Comparison of ENCODE assay signal across 28 mouse cellular contexts in genomic region chr1:179400835-179401234, GRCm38 (mm10).
"Had no signal": no experiment of that assay in that cellular context is flagged by ENCODE, and none has a peak within 500 bp of the region (broad histone marks: within the 10 kb centered on the region; RNA-seq: fewer than 3 reads in every experiment).

No protein-coding gene starts in this region.

- H3K9ac ChIP-seq: embryonic facial prominence, embryonic 12.5 days; embryonic facial prominence, embryonic 13.5 days; embryonic facial prominence, embryonic 15.5 days; forebrain, embryonic 12.5 days; forebrain, embryonic 13.5 days; forebrain, embryonic 15.5 days; forebrain, postnatal 0 days had no signal

- H3K4me3 ChIP-seq: embryonic facial prominence, embryonic 10.5 days; embryonic facial prominence, embryonic 12.5 days; embryonic facial prominence, embryonic 13.5 days; embryonic facial prominence, embryonic 15.5 days; erythroblast, embryonic 14.5 days; forebrain, embryonic 10.5 days; forebrain, embryonic 12.5 days; forebrain, embryonic 13.5 days; forebrain, embryonic 15.5 days; gastrocnemius, adult 2 months; heart, adult 2 months had no signal

- H3K4me1 ChIP-seq: embryonic facial prominence, embryonic 12.5 days; embryonic facial prominence, embryonic 15.5 days; forebrain, embryonic 10.5 days; forebrain, embryonic 12.5 days; forebrain, embryonic 13.5 days had no signal

- H3K27ac ChIP-seq: embryonic facial prominence, embryonic 10.5 days; embryonic facial prominence, embryonic 12.5 days; embryonic facial prominence, embryonic 13.5 days; embryonic facial prominence, embryonic 15.5 days; forebrain, embryonic 10.5 days; forebrain, embryonic 12.5 days; forebrain, embryonic 13.5 days; forebrain, embryonic 15.5 days; gastrocnemius, adult 2 months; heart, adult 2 months had no signal

- H3K9me3 ChIP-seq: embryonic facial prominence, embryonic 10.5 days; embryonic facial prominence, embryonic 12.5 days; embryonic facial prominence, embryonic 13.5 days; embryonic facial prominence, embryonic 15.5 days; forebrain, embryonic 10.5 days; forebrain, embryonic 12.5 days; forebrain, embryonic 13.5 days; forebrain, embryonic 15.5 days had no signal

- H3K4me2 ChIP-seq: embryonic facial prominence, embryonic 12.5 days; embryonic facial prominence, embryonic 13.5 days; embryonic facial prominence, embryonic 15.5 days; forebrain, embryonic 12.5 days; forebrain, embryonic 13.5 days; forebrain, embryonic 15.5 days had no signal

- DNase-seq: cerebellum, adult 2 months; cerebellum, adult 8-10 months; cerebellum, adult 9-10 months; cerebellum, adult 9-11 months; cerebellum, postnatal 10 days; cerebellum, postnatal 14 days; cerebellum, postnatal 25 days; cerebellum, postnatal 36 days; embryo, embryonic 11 days; forebrain, postnatal 0 days; gastrocnemius, adult 2 months; gastrocnemius, postnatal 10 days; gastrocnemius, postnatal 14 days; gastrocnemius, postnatal 25 days; gastrocnemius, postnatal 36 days; heart, adult 11 months; heart, adult 2 months had no signal

- H3K36me3 ChIP-seq: embryonic facial prominence, embryonic 12.5 days; embryonic facial prominence, embryonic 13.5 days; embryonic facial prominence, embryonic 15.5 days; forebrain, embryonic 10.5 days; forebrain, embryonic 12.5 days; forebrain, embryonic 15.5 days had no signal

- ATAC-seq: forebrain, embryonic 13.5 days; forebrain, embryonic 14.5 days; forebrain, embryonic 15.5 days; forebrain, embryonic 16.5 days; forebrain, postnatal 0 days had no signal

- H3K27me3 ChIP-seq: embryonic facial prominence, embryonic 12.5 days; embryonic facial prominence, embryonic 13.5 days; embryonic facial prominence, embryonic 15.5 days; forebrain, embryonic 12.5 days; forebrain, embryonic 13.5 days; forebrain, embryonic 15.5 days had no signal
